Mouse (Mus musculus): ENCODE data around the gene Ccdc81.

- TF ChIP-seq ZC3H11A (IDR thresholded peaks at IDR 0.05; ENCODE audit: borderline replicate concordance, low read depth, low read length) (no peak), HCFC1 (IDR thresholded peaks at IDR 0.05; ENCODE audit: borderline replicate concordance, insufficient read depth, low read length) (no peak), MAFK (IDR thresholded peaks at IDR 0.05; ENCODE audit: insufficient read depth, low read depth, low read length) (no peak)
Measured at GRCm38 (mm10) chr7:89836676-89837075, 66.8 kb downstream of the Ccdc81 start.
